Mouse (Mus musculus) gastrocnemius, postnatal 10 days (tissue): Measurements from ENCODE around the gene Ddx59. TPM values are rescaled to one million over a fixed set of nuclear protein-coding genes. Genes with fewer than 3 reads are reported as not detected.

Source experiments
- DNase-seq: peaks from one replicate; pipeline ENCODE4 v3.0.0; 2021; ENCODE audit warnings: mixed read lengths
- total RNA-seq, 2 experiments: library from RNA; stranded (reverse); gene quantifications; 2 replicates each; pipeline ENCODE4 v1.2.3; 2021

Gene Ddx59
- total RNA-seq, 2 experiments from 2014 or later: 15.2 to 15.4 TPM

DNA sequence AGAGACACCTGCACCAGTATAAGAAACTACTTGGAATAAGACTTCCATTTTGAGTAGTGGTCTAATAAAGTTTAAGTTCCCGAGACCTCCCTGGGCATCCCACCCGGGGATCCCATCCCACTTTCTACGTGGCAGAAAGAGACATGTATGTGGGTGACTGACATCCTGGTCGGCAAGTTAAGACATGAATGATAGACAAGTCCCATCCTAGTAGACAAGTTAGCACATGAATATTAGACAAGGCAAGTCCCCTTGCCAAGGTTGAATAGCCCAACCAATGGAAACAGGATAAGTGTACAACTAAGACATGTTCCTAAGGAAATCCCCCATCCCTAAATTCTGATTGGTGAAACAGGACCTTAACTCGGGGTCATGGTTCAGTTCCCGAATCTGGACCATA lies 34.5 kb downstream of the Ddx59 start:
- no peak for DNase-seq

DNA sequence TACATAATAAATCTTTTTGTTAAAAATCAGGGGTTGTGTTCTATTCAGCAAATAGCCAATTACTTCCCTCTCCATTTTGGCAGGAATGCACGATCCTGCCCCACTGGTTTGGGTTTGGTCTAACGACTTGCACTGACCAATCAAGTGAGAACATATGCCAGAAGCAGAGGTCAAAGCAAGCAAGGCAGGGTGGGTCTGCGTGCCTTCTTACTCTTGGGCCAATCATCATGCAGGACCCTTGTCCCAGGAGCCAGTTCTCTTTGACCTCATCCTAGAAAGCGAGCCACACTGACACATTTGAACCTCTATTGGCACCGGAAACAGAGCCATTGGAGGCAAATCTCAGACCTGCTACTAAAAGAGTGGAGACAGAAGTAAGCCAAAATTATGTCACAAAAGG lies 35.1 kb downstream of the Ddx59 start:
- DNase-seq: no peak

DNA sequence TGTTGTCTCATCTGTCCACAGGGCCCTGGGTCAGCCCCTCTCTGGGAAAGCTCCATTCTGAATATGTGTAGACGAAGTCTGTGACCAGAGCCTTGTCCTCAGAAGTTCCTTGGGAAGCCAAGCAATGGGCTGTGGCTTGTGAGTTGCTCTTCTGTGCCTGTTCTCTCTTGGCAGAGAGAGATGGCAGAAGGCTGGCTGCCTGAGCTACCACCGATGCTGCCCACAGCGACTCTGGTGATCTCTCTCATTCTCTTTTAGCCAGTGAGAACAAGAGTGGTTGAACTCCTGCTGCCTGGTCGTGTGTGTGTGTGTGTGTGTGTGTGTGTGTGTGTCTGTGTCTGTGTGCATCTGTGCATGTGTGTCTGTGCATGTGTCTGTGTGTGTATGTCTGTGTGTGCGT lies 37.4 kb downstream of the Ddx59 start:
- no peak for DNase-seq

DNA sequence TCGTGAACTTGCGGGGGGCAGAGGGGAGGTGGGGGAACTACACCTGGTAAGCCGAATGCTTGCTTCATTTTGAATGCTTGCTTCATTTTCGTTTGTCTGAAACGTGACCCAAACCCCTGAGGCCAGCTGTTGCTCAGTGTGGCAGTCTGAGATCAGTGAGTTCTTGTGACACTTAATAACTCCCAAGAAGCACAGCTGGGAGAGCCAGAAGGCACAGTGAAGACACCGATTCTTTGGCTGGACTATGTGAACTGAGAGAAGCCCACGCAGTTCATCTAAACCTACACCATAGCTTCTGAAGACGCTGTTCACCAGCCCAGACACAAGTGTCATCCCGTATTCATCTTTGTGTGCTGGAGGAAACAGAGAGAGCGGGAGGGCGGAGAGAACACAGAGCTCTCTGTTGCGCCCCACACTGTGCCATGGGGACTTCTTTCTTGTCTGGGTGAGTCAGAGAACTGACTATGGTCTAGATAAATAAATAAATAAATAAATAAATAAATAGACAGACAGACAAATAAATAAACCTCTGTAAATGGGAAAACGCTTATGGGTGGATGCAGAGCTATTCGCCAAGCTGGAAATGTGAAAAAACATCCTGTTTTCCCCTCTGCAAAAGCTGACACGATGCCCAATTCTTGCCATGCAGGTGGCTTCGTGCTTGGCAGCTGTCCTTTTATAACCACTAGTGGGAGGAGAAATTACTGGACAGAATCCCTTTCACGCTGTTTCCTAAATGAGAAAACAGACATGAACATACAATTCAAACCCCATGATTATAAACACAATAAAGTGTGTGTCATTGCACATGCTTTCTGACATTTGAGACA lies 40.9 kb downstream of the Ddx59 start:
- no peak for DNase-seq

DNA sequence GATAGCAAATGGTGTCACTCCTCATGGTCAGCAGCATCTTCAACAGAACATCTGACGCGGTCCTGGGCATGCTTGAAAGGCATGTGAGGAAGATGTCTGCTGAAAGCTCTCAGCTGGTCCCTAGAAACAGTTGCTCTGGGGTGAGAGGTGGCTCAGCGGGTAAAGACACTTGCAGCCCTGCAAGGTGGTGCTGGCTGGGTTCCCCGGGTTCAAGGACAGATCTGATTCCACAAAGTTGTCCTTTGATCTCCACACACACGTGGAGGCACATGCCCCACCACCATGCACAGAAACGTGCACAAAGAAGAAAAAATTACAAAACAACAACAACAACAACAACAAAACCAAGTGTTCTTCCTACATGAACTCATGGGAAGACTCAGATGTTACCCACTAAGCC lies 41.7 kb downstream of the Ddx59 start:
- DNase-seq: no peak

DNA sequence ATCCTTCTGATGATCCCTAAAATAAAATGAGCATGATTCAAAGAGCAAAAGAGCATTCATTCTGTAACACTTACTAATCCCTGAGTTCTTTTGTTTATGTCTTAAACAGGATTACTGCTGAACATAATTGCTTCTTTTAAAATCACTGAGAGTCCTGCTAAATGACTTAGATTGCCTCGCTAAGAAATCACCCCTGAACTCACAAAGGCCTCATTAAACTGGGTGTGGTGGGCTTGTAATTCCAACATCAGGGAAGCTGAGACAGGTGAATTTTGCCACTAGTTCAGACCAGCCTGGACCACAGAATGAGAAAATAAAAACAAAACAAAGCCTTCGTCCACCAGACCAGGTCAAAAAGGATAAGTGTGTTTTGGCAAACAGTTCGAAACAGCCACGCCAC lies 42.3 kb downstream of the Ddx59 start:
- no peak for DNase-seq

DNA sequence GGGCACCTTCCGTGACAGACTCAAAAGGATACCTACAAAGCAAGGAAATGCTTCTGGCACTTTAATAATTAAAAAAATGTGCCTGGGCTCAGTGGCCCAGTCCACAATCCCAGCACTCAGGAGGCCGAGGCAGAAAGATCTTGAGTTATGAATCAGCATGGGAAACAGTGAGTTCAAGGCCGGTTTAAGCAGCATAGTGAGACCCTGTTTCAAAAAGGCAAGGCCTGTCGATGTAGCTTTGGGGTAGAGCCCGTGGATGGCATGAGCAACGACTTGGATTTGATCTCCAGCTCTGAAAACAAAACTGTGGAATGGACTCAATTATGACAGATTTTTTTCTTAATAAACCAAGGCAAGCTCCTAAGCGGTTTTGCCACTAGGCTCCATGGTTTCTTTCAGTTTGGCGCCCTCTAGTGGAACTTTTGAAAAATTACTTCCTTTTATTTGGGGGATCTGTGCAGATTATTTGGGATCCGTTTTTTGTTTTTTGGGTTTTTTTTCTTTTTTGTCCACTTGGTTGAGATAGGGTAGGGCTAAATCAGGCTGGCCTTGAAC lies 43.7 kb downstream of the Ddx59 start:
- DNase-seq: no peak

DNA sequence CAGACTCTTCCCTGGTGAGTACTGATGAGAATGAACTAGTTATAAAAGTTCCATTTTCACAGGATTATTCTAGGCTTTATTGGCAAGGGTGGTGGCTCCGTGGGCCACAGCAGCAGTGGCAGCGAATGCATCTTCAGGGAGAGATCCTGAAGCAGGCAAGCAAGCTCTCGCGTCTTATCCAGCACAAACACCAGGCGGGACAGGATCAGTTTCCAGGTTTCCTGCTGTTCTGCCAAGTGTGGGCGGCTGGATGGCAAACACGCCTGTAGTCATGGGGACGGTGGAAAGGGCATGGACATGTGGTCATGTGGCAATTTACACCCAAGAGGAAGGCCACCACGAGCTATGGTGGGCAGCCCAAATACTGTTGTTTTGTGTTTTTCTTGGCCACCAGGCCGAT lies 47.4 kb downstream of the Ddx59 start:
- DNase-seq: no peak

DNA sequence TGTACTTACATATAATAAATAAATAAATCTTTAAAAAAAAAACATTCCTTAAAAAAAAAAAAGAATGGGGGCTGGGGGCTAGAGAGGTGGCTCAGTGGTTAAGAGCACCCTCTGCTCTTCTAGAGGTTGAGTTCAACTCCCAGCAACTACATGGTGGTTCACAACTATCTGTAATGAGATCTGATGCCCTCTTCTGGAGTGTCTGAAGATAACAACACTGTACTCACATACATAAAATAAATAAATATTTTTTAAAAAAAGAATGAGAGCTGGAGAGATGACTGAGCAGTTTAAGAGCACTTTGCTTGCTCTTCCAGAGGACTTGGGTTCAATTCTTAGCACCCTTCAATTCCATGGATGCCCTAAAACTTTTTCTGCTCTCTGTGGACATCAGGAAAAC lies 50.1 kb downstream of the Ddx59 start:
- no peak for DNase-seq

DNA sequence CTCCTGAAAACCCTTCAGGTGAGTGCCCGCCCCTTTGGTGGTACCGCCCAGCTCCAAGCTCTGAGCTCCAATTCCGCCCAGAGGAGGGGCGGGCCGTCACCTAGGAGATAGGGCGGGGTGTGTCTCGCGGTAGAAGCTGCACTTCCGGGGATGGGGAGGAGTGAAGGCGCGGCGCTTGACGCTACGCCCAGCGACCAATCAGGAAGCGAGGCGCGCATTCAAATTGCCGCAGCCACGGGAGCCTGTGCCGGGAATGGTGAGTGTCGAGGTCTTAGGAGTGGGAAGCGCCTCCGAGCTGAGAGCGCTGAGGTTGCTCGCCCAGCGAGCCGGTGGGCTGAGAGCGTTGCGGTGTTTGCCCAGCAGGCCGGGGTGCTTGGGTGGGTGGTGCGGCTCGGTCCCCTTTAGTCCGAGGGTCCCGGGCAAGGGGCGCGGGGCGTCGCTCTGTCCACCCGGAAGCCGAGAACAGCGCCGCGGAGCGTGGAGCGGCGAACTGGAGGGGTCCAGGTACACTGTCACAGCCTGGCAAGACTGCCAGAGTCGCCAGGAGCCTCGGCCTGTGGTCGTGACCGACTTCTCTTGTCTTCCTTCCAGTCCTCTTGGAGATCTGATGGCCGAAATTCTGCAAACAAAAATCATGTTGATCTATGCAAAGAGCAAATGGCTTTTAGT lies 51.2 kb downstream of the Ddx59 start, which contains the start of gene Kif14:
Gene Kif14 (plus strand): TSS at position 201 of the 669 bp plus-strand sequence.
- DNase-seq: peak; percentile 93

DNA sequence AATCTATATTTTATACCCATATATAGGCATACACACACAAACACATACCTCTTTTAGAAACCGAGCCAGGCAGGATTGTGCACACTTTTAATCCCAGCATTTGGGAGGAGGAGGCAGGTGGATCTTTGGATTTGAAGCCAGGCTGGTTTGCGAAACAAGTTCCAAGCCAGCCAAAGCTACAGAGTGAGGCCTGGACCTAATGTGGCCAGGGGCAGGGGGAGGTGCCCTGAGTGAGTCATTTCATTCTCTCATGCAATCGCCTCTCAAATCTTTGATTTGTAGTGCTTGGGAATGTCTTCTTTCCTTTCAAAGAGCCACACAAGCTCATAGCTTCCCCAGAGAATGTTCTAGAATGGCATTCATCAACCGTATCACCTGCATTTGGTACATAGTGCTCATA lies 54.3 kb downstream of the Ddx59 start:
- no peak for DNase-seq

DNA sequence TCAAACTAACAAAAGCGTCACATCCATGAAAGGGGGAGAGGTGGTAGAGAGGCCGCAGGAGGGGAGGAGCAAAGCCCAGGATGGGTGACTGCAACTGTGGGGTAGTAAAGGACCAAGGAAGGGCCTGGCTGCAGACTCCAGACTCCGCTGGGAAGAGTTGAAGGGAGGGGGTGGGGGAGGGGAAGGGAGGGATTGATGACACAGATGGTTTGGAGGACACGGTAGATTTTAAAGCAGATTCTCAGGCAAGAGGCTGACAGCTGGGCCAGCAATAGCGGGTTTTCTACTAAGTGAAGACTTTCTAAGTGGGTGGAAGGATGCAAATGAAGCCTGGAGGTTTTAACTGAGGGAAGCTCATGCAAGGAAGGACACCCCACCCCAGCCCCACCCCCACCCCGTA lies 55.4 kb downstream of the Ddx59 start:
- DNase-seq: no peak

Other genes with a start within 250 kb of the Ddx59 start
- not detected for gene Mroh3, start 202.4 kb upstream of the Ddx59 start, total RNA-seq
- gene Inava, start 181.0 kb upstream of the Ddx59 start, total RNA-seq: under 1 TPM in 1 of 2 experiments, not detected in 1; 0.28 TPM
- gene Gpr25, start 154.4 kb upstream of the Ddx59 start, total RNA-seq: not detected
- 10 to 100 TPM; 17.7 to 24.2 TPM for gene Camsap2, start 69.2 kb upstream of the Ddx59 start, total RNA-seq
- 1 to 10 TPM; 1.7 to 2.6 TPM for gene Kif14, start 51.1 kb downstream of the Ddx59 start, total RNA-seq
- gene Zfp281, start 209.6 kb downstream of the Ddx59 start, total RNA-seq: 10 to 100 TPM in 1 of 2 experiments, 1 to 10 TPM in 1; 8.7 to 10.3 TPM